Mouse (Mus musculus) right cerebral cortex, postnatal 14 days (tissue): ENCODE measurements around the gene Wbp2.
A peak's percentile ranks its signal among the peaks of the same experiment; 100 is the strongest.

Experiments
- DNase-seq: peaks from one replicate; pipeline ENCODE4 v3.0.0; 2022

The Wbp2 gene

GRCm38 (mm10) chr11:116088188-116088587 is 1.4 kb upstream of the Wbp2 start:
- no peak for DNase-seq

DNA sequence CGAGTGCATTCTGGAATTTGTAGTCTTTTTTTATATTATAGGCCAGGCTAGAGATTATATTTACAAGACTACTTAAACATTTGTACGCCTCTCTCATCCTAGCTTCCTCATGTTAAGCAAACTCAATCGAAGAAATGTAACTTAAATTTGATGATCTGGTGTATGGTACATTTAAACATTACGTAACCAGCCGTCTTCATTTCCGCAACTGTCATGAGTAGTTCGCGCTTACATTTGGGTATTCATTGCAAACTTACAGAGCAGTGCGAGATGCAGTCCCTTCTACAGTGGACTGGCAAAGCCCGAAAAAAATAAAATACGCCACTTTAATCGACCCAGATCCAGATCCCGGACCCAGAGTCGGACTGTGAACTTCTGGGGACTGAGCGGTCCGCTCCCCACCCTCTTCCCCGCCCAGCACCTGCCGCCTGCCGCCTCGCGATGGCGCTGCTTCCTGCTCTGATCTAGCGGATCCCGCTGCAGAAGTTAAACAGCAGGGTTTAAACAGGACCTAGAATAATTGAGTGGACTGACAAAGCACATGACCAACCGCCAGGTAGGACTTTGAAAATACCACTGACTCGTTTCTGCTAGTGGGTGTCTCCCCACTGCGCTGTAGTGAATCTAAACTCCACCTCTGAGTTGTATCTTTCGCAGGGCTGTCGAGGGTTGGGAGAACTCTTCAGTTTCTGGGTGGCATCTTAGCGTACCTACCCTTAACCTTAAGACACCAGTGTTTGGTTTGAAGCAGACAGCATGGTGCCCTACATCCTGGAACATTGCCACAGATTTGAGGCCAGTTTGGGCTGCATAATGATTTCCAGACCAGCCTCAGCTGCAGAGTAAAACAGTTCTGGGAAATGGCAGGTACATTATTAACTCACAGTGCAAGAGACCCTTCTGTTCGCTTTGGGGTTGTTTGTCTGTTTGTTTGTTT is 667 bp upstream of the Wbp2 start:
- peak; percentile 86 for DNase-seq

GRCm38 (mm10) chr11:116084166-116084565 is 2.6 kb downstream of the Wbp2 start:
- no peak for DNase-seq

DNA sequence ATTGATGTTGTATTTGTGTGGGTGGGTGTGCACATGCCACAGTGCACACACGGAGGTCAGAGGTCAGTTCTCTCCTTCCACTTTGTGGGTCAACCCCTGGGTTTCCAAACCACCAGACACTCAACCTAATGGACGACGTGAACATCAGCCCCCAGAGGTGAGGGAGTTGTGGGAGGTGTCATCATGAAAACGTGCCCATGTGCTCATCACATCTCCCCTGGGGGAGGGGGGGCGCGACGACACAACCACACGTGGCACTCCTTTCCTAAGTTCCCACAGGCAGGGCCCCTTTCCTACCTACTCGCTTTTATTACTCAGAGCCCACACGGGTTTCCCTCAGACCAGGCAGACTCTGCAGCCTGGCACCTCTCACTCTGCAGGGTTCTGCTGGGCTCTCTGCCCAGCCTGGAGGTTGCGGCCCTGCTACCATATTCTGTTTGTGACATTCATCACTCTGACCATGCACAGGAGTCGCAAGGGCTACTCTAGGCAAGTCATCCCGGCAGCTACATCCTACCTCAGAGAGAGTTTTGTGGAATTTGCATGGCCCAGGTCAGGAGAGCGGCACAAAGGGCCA is 3.6 kb downstream of the Wbp2 start:
- no peak for DNase-seq

GRCm38 (mm10) chr11:116081081-116081480 is 5.7 kb downstream of the Wbp2 start:
- DNase-seq, result peak; percentile 64

DNA sequence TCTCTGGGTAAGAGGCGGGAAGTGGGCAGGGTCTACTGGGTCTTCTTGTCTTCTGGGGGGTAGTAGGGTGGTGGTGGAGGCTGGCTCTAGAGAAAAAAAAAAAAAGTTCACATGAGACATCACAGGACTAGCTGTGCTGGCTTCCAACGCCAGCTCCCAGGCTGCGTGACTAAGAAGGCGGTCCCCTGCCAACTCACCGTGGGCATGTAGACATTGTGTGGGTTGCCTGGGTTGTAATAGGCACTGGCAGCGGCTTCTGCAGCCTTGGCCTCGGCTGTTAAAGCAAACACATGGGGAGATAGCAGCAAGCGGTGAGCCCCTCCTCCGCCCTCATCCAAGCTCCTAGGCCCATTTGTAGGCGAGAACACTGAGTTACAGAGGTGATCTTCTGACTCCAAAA is 7.3 kb downstream of the Wbp2 start:
- peak; percentile 49 for DNase-seq

- no peak for DNase-seq
Observed at GRCm38 (mm10) chr11:116078676-116079320, 8.0 kb downstream of the Wbp2 start.

DNA sequence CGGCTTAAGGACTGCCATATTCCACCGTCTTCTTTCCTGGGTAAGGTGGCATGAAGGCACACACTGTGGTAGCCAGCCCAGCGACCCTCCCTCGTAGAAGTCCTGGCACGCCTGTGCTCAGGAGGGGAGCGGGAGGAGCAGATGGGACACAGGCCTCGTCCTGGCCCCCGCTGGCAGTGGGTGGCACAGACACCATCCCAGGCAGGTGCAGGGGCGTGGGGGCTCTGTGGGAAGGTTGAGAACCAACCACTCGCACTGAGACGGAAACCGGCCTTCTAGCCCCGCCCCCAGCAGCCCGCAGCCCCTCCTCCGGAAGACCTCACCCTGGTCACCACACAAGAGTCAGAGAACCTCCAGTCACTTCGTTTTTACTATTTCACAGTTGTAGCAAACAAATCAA is 8.6 kb downstream of the Wbp2 start:
- DNase-seq, result no peak

- DNase-seq, result no peak
Observed at GRCm38 (mm10) chr11:116077446-116078204, 9.2 kb downstream of the Wbp2 start, which contains the start of gene Unc13d. Unc13d (minus strand) TSS chr11:116077961.

GRCm38 (mm10) chr11:116076836-116077235 is 10.0 kb downstream of the Wbp2 start:
- no peak for DNase-seq

GRCm38 (mm10) chr11:116076266-116076540 is 10.6 kb downstream of the Wbp2 start:
- DNase-seq, result no peak

DNA sequence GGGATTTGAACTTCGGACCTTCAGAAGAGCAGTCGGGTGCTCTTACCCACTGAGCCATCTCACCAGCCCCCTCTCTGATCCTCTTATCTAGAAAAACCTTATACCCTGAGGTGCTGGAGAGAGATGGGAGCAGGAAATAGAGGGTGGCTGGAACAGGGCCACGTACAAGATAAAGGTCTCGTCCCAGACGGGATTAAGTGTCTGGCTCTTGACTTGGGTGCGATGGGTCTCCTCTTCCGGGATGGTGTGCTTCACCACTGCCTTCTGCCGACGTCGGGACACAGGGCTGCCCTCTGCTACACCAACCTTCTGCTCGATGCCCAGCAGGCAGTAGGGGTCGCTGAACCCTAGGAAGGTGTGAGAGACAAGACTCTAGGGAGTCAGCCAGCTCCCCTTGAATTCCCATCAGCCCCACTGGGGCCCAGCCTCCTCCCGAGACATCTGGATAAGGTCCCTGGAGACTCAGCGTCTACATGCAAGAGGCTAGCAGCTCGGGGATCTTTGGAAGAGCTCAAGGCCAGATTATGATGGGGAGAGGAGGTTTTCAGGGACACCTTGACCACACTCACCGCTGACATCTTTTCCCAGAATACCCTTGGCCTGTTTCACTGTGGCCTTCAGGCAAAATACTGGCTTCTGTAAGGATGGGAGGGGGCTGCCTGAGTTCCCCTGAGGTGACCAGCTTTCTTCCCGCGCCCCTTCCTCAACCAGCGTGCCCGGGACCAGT is 11.1 kb downstream of the Wbp2 start:
- DNase-seq, result no peak

GRCm38 (mm10) chr11:116074436-116074991 is 12.3 kb downstream of the Wbp2 start:
- DNase-seq, result no peak

GRCm38 (mm10) chr11:116072608-116073007 is 14.2 kb downstream of the Wbp2 start:
- no peak for DNase-seq

DNA sequence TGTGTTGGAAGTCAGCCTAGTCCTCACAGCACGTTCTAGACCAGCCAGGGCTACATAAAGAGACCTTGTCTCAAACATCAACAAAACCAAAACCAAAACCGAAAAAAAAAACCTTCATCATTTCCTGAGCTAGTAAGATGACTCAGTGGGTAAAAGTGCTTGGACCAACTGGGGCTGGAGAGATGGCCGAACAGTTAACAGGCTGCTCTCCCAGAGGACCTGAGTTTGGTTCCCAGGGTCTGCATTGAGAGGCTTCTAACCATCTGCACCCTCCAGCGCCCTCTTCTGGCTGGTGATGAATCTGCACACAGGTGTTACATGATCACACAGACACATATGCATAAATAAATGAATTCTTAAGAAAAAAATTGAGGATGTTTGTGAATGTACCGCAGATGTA is 15.3 kb downstream of the Wbp2 start:
- no peak for DNase-seq

DNA sequence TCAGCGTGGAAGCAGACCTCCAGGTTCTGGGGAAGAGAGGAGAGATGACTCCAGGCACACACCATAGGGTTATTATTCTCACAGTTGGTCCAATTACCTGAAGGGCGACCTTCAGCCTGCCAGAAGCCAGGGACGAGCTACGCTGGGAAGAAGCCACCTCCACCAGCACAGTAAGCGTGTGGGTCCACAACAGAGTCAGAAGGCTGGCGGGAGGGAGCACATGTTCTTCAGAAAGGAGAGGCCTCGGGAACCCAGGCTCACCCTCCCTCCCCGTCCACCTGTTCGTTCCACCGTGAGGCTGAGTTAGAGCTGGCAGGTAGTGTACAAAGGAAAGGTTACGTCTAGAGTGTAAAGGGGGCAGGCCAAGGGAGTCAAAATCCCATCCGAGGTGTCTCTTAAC is 21.4 kb downstream of the Wbp2 start:
- no peak for DNase-seq

- no peak for DNase-seq
Observed at GRCm38 (mm10) chr11:116064187-116064867, 22.5 kb downstream of the Wbp2 start.

- no peak for DNase-seq
Observed at GRCm38 (mm10) chr11:116063562-116063961, 23.2 kb downstream of the Wbp2 start.

- no peak for DNase-seq
Observed at GRCm38 (mm10) chr11:116062521-116062920, 24.3 kb downstream of the Wbp2 start.

- no peak for DNase-seq
Observed at GRCm38 (mm10) chr11:116061641-116062415, 25.0 kb downstream of the Wbp2 start.

DNA sequence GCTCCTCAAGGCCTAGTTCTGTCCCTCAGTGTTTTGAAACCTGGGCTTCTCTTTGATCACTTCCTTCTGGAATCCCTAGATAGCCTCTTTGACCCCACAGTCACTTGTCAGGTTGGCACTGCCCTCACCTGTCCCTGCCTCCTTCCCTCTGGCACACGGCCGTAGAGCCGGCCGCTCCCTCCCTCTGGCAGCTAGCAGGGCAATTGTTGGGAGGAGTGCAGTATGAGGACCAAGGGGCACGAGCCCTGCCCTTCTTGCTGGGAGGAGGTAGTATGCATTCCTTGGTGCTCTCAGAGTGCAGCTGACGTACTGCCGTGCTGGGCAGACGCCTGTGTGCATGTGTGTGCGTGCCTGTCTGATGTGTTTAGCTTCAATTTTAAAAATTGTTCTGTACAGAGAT is 26.2 kb downstream of the Wbp2 start:
- no peak for DNase-seq
